Mouse (Mus musculus) mesoderm, embryonic 11.5 days (tissue): Measurements from ENCODE around the gene Thop1.

Experiments used
- DNase-seq: peaks from one replicate; pipeline ENCODE4 v3.0.0-alpha.2; 2012; ENCODE audit warnings: low read depth, low spot score

Thop1 gene

DNA sequence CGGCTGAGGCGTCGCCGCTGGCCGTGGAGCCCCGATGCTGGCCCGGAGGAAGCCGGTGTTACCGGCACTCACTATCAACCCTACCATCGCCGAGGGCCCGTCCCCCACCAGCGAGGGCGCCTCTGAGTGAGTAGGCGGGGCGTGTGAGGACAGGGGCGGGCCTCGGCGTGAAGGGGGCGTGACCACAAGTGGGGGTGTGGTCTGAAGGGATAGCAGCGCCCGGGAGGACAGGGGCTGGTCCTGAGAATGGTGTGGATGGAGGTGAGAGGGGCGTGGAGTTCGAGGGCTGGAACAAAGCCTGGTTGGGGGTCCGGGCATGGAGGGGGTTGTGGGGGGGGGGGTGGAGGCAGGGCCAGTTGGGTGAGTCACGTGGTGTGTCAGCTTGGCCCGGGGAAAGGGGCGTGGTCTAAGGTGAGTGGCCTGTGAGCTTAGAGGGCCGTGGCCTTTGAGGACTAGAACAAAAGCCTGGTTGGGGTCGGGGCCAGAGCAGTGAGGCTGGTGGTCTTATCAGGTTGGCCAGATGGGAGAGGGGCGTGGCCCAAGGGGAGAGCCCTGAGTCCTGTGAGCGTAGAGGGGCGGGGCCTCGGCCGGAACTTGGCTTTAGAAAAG lies 36.4 kb downstream of the Thop1 start:
- peak; percentile 92 for DNase-seq

GRCm38 (mm10) chr10:81112946-81113345 lies 43.1 kb downstream of the Thop1 start:
- DNase-seq, result no peak

DNA sequence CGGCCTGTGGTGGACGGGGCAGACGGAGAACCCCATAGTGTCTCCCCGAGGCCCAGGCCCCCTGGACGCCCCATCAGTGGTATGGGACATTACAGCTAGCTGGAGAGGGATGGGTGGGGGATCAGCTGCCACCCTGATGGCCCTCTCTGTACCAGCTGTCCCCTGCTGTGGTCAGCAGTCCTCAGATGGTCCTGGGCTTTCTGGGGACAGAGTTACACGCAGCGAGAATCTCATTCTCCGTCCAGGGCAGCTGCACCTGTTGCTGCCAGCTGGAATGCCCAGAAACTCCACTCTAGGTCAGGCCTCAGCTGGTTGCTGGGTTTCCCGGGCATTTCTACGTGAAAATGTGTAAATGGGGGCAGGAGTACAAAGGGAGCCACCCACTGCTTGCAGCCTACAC lies 49.8 kb downstream of the Thop1 start:
- DNase-seq, result no peak

DNA sequence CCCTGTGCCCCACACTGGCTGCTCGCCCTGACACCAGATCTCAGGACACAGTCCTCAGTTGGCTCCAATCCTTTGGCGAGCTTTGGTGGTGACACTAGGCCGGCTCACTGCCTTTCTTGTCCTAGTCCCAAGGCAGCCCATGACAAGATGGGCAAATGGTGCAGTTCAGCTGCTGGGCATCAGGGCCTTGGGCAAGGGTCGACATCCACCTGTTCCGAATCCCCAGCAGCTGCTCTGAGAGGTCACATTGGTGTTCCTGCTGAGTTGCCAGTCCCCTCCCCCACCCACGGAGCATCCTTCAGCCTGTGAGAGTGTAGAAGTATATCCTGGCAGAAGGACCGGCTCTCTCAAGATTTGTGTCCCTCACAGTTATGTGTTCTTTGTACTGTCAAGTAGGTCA lies 50.8 kb downstream of the Thop1 start:
- DNase-seq, result no peak

DNA sequence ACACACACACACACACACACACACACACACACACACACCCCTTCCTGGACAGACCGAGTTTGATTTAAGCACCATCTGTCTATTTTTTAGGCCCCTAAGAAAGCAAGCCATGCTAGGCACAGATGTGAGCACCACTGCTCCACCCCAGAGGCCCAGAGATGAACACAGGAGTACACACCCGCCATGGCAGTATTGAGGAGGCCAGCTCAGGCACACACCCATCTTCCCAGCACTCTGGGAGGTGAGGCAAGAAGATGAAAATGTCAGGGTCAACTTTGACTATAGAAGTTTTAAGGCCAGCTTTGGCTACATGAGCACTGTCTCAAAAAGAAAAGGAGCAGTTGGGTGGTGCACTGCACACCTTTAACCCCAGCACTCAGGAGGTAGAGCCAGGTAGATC lies 53.1 kb downstream of the Thop1 start:
- no peak for DNase-seq

- no peak for DNase-seq
Measured at GRCm38 (mm10) chr10:81123500-81123899, 53.7 kb downstream of the Thop1 start.
